ENCODE assay signal across 7 mouse cellular contexts in genomic region chr15:99415793-99416192, GRCm38 (mm10). TPM values are rescaled to one million over a fixed set of nuclear protein-coding genes. Genes with fewer than 3 reads are reported as not detected.
DNase-seq lines count a peak whose midpoint lies in the region; ATAC-seq and TF ChIP-seq lines count a peak whose summit lies in the region.

No protein-coding gene starts in this region.

- no peak for TF ChIP-seq EP300 in lung, postnatal 0 days (IDR thresholded peaks at IDR 0.05)

- H3K27me3 ChIP-seq in kidney, embryonic 14.5 days (ENCODE audit: control insufficient read depth, insufficient read depth, low read length) = no peaks in the 10 kb centered on the region
- H3K27me3 ChIP-seq in lung, postnatal 0 days (replicated peaks; ENCODE audit: insufficient read depth, low read length) = no peaks in the 10 kb centered on the region

- no peak overlapping the region for H3K4me3 ChIP-seq in kidney, embryonic 14.5 days (ENCODE audit: low read length)
- H3K4me3 ChIP-seq in lung, postnatal 0 days (ENCODE audit: low read depth, low read length) = no peak overlapping the region

- no peak overlapping the region for H3K4me2 ChIP-seq in kidney, embryonic 14.5 days (replicated peaks; ENCODE audit: low read depth, low read length)
- no peak overlapping the region; the same call in 1 of the 2 replicates for H3K4me2 ChIP-seq in lung, postnatal 0 days (replicated peaks; ENCODE audit: low read depth, low read length)

- peak; percentile 69 for DNase-seq in kidney, adult 9 months
- peak; percentile 79 for DNase-seq in NIH3T3 (ENCODE audit: low read depth)
- DNase-seq in lung, postnatal 0 days (ENCODE audit: low spot score) = peak; percentile 45
- peak; percentile 72 for DNase-seq in thymus, postnatal 14 days

- H3K9me3 ChIP-seq in kidney, embryonic 14.5 days (ENCODE audit: control insufficient read depth, low read length) = no peaks in the 10 kb centered on the region
- no peaks in the 10 kb centered on the region for H3K9me3 ChIP-seq in lung, postnatal 0 days (ENCODE audit: low read length)

- H3K27ac ChIP-seq in kidney, embryonic 14.5 days (ENCODE audit: low read depth, low read length) = no peak overlapping the region
- no peak overlapping the region for H3K27ac ChIP-seq in lung, postnatal 0 days (ENCODE audit: low read length)

- no peaks in the 10 kb centered on the region for H3K36me3 ChIP-seq in kidney, embryonic 14.5 days (ENCODE audit: control insufficient read depth, insufficient read depth, low read length)
- H3K36me3 ChIP-seq in lung, postnatal 0 days (ENCODE audit: insufficient read depth, low read length) = no peaks in the 10 kb centered on the region

- peak; percentile 74 for TF ChIP-seq CTCF in lung, postnatal 0 days (IDR thresholded peaks at IDR 0.05)

- WGBS in kidney, embryonic 14.5 days = 31% methylated on average over 2 of the region's 2 CpGs
- 22% methylated on average over 2 of the region's 2 CpGs for WGBS in lung, postnatal 0 days

- peaks cover 6% of the 10 kb centered on the region for H3K4me1 ChIP-seq in kidney, embryonic 14.5 days (ENCODE audit: control insufficient read depth, insufficient read depth, low read length)
- peaks cover 2% of the 10 kb centered on the region for H3K4me1 ChIP-seq in lung, postnatal 0 days (ENCODE audit: insufficient read depth, low read depth, low read length)

- no peak overlapping the region for H3K9ac ChIP-seq in kidney, embryonic 14.5 days (ENCODE audit: low read depth, low read length)
- no peak overlapping the region for H3K9ac ChIP-seq in lung, postnatal 0 days (replicated peaks; ENCODE audit: low read depth)

- ATAC-seq in kidney, embryonic 14.5 days (ENCODE audit: low FRiP score, low TSS enrichment) = no peak
- ATAC-seq in CD4-positive, CD25-positive, alpha-beta regulatory T cell, adult 4 months = peak; percentile 50
- peak; percentile 13; the same call in 1 of the 2 replicates for ATAC-seq in granulocyte monocyte progenitor cell, adult 5-6 weeks (replicated peaks; ENCODE audit: poor library complexity, severe bottlenecking)
- ATAC-seq in lung, postnatal 0 days = no peak

RNA-seq across cellular contexts. Expression of gene Tmbim6, which starts 23.1 kb away (rescaled TPM):
- polyA plus RNA-seq in kidney, embryonic 14.5 days (2014; fragmentation: Nextera tagmentation; extraction: Ambion mirVana) = 321 and 409 TPM in 2 replicates
- polyA plus RNA-seq in CD4-positive, CD25-positive, alpha-beta regulatory T cell, adult 4 months (2017; shearing (Covaris generic)) = 1,000 to 10,000 TPM; 1,029 to 1,509 TPM
- total RNA-seq in granulocyte monocyte progenitor cell, adult 5-6 weeks (2014; fragmentation: Nextera tagmentation) = 383 and 409 TPM in 2 replicates
- 163 and 164 TPM in 2 replicates for total RNA-seq in granulocyte monocyte progenitor cell, adult 5-6 weeks (2017)
- polyA plus RNA-seq in lung, postnatal 0 days (2015; fragmentation: Nextera tagmentation; extraction: Ambion mirVana) = 669 and 693 TPM in 2 replicates

RNA-seq across cellular contexts. Expression of gene Nckap5l, which starts 41.8 kb away (rescaled TPM):
- polyA plus RNA-seq in kidney, embryonic 14.5 days (2014; fragmentation: Nextera tagmentation; extraction: Ambion mirVana) = 9.3 and 11.8 TPM in 2 replicates
- 1 to 10 TPM; 1.2 to 2.3 TPM for polyA plus RNA-seq in CD4-positive, CD25-positive, alpha-beta regulatory T cell, adult 4 months (2017; shearing (Covaris generic))
- total RNA-seq in granulocyte monocyte progenitor cell, adult 5-6 weeks (2014; fragmentation: Nextera tagmentation) = 5.0 and 13.4 TPM in 2 replicates
- total RNA-seq in granulocyte monocyte progenitor cell, adult 5-6 weeks (2017) = 0.26 and 7.5 TPM in 2 replicates
- polyA plus RNA-seq in lung, postnatal 0 days (2015; fragmentation: Nextera tagmentation; extraction: Ambion mirVana) = 5.2 and 6.0 TPM in 2 replicates

RNA-seq across cellular contexts. Expression of gene Fmnl3, which starts 45.5 kb away (rescaled TPM):
- 15.0 and 27.9 TPM in 2 replicates for polyA plus RNA-seq in kidney, embryonic 14.5 days (2014; fragmentation: Nextera tagmentation; extraction: Ambion mirVana)
- polyA plus RNA-seq in CD4-positive, CD25-positive, alpha-beta regulatory T cell, adult 4 months (2017; shearing (Covaris generic)) = 10 to 100 TPM in 1 of 2 experiments, 1 to 10 TPM in 1; 7.7 to 16.0 TPM
- total RNA-seq in granulocyte monocyte progenitor cell, adult 5-6 weeks (2014; fragmentation: Nextera tagmentation) = 18.0 and 22.5 TPM in 2 replicates
- 20.7 and 23.8 TPM in 2 replicates for total RNA-seq in granulocyte monocyte progenitor cell, adult 5-6 weeks (2017)
- polyA plus RNA-seq in lung, postnatal 0 days (2015; fragmentation: Nextera tagmentation; extraction: Ambion mirVana) = 25.8 and 30.7 TPM in 2 replicates

RNA-seq across cellular contexts. Expression of gene Bcdin3d, which starts 58.7 kb away (rescaled TPM):
- polyA plus RNA-seq in kidney, embryonic 14.5 days (2014; fragmentation: Nextera tagmentation; extraction: Ambion mirVana) = 13.2 and 16.9 TPM in 2 replicates
- 10 to 100 TPM; 27.9 to 41.0 TPM for polyA plus RNA-seq in CD4-positive, CD25-positive, alpha-beta regulatory T cell, adult 4 months (2017; shearing (Covaris generic))
- 3.1 and 3.6 TPM in 2 replicates for total RNA-seq in granulocyte monocyte progenitor cell, adult 5-6 weeks (2014; fragmentation: Nextera tagmentation)
- total RNA-seq in granulocyte monocyte progenitor cell, adult 5-6 weeks (2017) = 2.9 and 4.2 TPM in 2 replicates
- 11.2 and 11.5 TPM in 2 replicates for polyA plus RNA-seq in lung, postnatal 0 days (2015; fragmentation: Nextera tagmentation; extraction: Ambion mirVana)

Comparison
In these comparisons a context has a peak if more than half of its experiments do, and no peak if none do; other contexts are left out.
1. ATAC-seq: peak in CD4-positive, CD25-positive, alpha-beta regulatory T cell, adult 4 months (single experiment) and granulocyte monocyte progenitor cell, adult 5-6 weeks (single experiment); none in kidney, embryonic 14.5 days (single experiment) and lung, postnatal 0 days (single experiment).
2. Peak in every context shown above with its lines, with median percentiles within 50 percentile points of each other: DNase-seq.